Mouse (Mus musculus) megakaryocyte progenitor cell, adult 5-6 weeks (primary cell): ENCODE results near the gene Cdk14. TPM values are rescaled to one million over a fixed set of nuclear protein-coding genes. Genes with fewer than 3 reads are reported as not detected.

Experiments used
- ATAC-seq: replicated peaks from 2 replicates; pipeline ENCODE4 v1.8.0; 2016; ENCODE audit warnings: mild to moderate bottlenecking, moderate TSS enrichment, inconsistent platforms; ENCODE audit not compliant: poor library complexity
- total RNA-seq, 2 experiments: library from RNA; stranded (forward) in 1 of 2; stranded (reverse) in 1 of 2; fragments of 157-497, 149-512 nt in 1 of 2; fragments of 200-1000 nt in 1 of 2; gene quantifications; 2 replicates each; pipeline versions ENCODE4 v1.2.3 to v1.2.4; 2015 to 2017

Cdk14 gene
- total RNA-seq, 2 experiments from 2014 or later: 0.25 to 1.7 TPM

GRCm38 (mm10) chr5:5320506-5321181 is 99.5 kb downstream of the Cdk14 start:
- ATAC-seq: peak; percentile 55; the same call in 1 of the 2 replicates

- peak; percentile 93 for ATAC-seq
Observed at GRCm38 (mm10) chr5:5319824-5320505, 100.1 kb downstream of the Cdk14 start.

GRCm38 (mm10) chr5:5314270-5314669 is 105.8 kb downstream of the Cdk14 start:
- no peak for ATAC-seq

GRCm38 (mm10) chr5:5313195-5313760 is 106.8 kb downstream of the Cdk14 start:
- no peak for ATAC-seq

GRCm38 (mm10) chr5:5305286-5305685 is 114.8 kb downstream of the Cdk14 start:
- no peak for ATAC-seq

- ATAC-seq: no peak
Observed at GRCm38 (mm10) chr5:5303102-5303670, 116.9 kb downstream of the Cdk14 start.

- ATAC-seq: no peak
Observed at GRCm38 (mm10) chr5:5301571-5302079, 118.5 kb downstream of the Cdk14 start.

- peak; percentile 65 for ATAC-seq
Observed at GRCm38 (mm10) chr5:5300998-5301397, 119.1 kb downstream of the Cdk14 start.

- no peak for ATAC-seq
Observed at GRCm38 (mm10) chr5:5300290-5300689, 119.8 kb downstream of the Cdk14 start.

GRCm38 (mm10) chr5:5297222-5297621 is 122.9 kb downstream of the Cdk14 start:
- ATAC-seq: no peak

- 0 out of 2 replicates have a peak, but pooled peaks have one; percentile 48 for ATAC-seq
Observed at GRCm38 (mm10) chr5:5296773-5297172, 123.3 kb downstream of the Cdk14 start.

GRCm38 (mm10) chr5:5292830-5293542 is 127.1 kb downstream of the Cdk14 start:
- no peak for ATAC-seq

GRCm38 (mm10) chr5:5291321-5291991 is 128.7 kb downstream of the Cdk14 start:
- ATAC-seq: no peak

GRCm38 (mm10) chr5:5290714-5291113 is 129.4 kb downstream of the Cdk14 start:
- ATAC-seq: no peak

GRCm38 (mm10) chr5:5285876-5286275 is 134.2 kb downstream of the Cdk14 start:
- no peak for ATAC-seq

GRCm38 (mm10) chr5:5284531-5284930 is 135.6 kb downstream of the Cdk14 start:
- ATAC-seq: no peak

- no peak for ATAC-seq
Observed at GRCm38 (mm10) chr5:5283756-5284430, 136.2 kb downstream of the Cdk14 start.

GRCm38 (mm10) chr5:5282425-5282824 is 137.7 kb downstream of the Cdk14 start:
- no peak for ATAC-seq

GRCm38 (mm10) chr5:5275321-5275720 is 144.8 kb downstream of the Cdk14 start:
- ATAC-seq: no peak

GRCm38 (mm10) chr5:5274318-5274717 is 145.8 kb downstream of the Cdk14 start:
- ATAC-seq: no peak
